Comparison of ENCODE assay signal across 8 mouse cellular contexts in the genomic region with DNA sequence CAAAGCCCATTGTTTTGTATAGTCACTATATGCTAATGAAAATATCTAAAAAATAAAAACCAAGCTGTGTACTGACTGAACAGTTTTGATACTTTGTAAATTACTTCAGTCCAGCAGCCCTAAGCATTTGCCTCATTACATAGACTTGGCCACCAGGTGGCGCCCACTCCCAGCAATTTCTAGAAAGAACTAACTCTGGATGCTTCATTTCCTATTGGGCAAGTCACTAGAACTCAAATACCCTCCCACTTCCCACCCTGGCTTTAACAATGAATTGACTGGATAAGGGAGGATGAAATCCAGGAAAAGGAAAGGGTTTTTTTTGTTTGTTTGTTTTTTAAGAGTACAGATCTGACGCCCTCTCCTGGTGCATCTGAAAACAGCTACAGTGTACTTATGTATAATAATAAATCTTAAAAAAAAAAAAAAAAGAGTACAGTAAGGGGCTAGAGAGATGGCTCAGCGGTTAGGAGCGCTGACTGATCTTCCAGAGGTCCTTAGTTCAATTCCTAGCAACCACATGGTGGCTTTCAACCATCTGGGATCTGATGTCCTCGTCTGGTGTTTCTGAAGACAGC. TPM values are rescaled to one million over a fixed set of nuclear protein-coding genes. Genes with fewer than 3 reads are reported as not detected.
DNase-seq lines count a peak whose midpoint lies in the region; ATAC-seq and TF ChIP-seq lines count a peak whose summit lies in the region.

No protein-coding gene starts in this region.

- DNase-seq in kidney, adult 11 months = peak; percentile 72
- DNase-seq in gastrocnemius, postnatal 10 days = peak; percentile 87
- DNase-seq in left cerebral cortex, postnatal 36 days (ENCODE audit: low spot score in 2 of 2) = peak; percentile 70 to 80
- peak; percentile 61 to 78 for DNase-seq in spleen, adult 2 months (ENCODE audit: low read depth in 1 of 2, low spot score in 2 of 2)

- H3K4me1 ChIP-seq in kidney, embryonic 15.5 days = no peaks in the 10 kb centered on the region
- no peaks in the 10 kb centered on the region for H3K4me1 ChIP-seq in cortical plate, adult 2 months (ENCODE audit: control insufficient read depth, insufficient read depth, low read length)
- no peaks in the 10 kb centered on the region for H3K4me1 ChIP-seq in intestine, postnatal 0 days (replicated peaks; ENCODE audit: control insufficient read depth, insufficient read depth, low read length)
- H3K4me1 ChIP-seq in midbrain, embryonic 16.5 days (ENCODE audit: control insufficient read depth, insufficient read depth, low read length) = no peaks in the 10 kb centered on the region
- no peaks in the 10 kb centered on the region for H3K4me1 ChIP-seq in spleen, adult 2 months (ENCODE audit: control insufficient read depth, insufficient read depth, insufficient read length)

- H3K4me2 ChIP-seq in kidney, embryonic 15.5 days = no peak overlapping the region
- H3K4me2 ChIP-seq in intestine, postnatal 0 days (replicated peaks; ENCODE audit: low read depth) = no peak overlapping the region
- H3K4me2 ChIP-seq in midbrain, embryonic 16.5 days (ENCODE audit: low read length) = no peak overlapping the region

- no peak for TF ChIP-seq POLR2A in cortical plate, adult 2 months (IDR thresholded peaks at IDR 0.05; ENCODE audit: extremely low read depth, insufficient read depth, low read length)
- no peak for TF ChIP-seq POLR2A in spleen, adult 2 months (IDR thresholded peaks at IDR 0.05; ENCODE audit: low read depth, low read length)

- no peaks in the 10 kb centered on the region for H3K27me3 ChIP-seq in kidney, embryonic 15.5 days
- H3K27me3 ChIP-seq in intestine, postnatal 0 days (replicated peaks; ENCODE audit: control insufficient read depth, insufficient read depth, low read length) = no peaks in the 10 kb centered on the region
- no peaks in the 10 kb centered on the region for H3K27me3 ChIP-seq in midbrain, embryonic 16.5 days (ENCODE audit: control insufficient read depth, insufficient read depth, low read depth, low read length)
- H3K27me3 ChIP-seq in spleen, adult 2 months (ENCODE audit: control insufficient read depth, insufficient read depth, low read length) = no peaks in the 10 kb centered on the region

- WGBS in kidney, embryonic 15.5 days = 43% methylated on average over 5 of the region's 5 CpGs
- WGBS in intestine, postnatal 0 days = 40% methylated on average over 5 of the region's 5 CpGs
- 27% methylated on average over 5 of the region's 5 CpGs for WGBS in midbrain, embryonic 16.5 days
- 24% methylated on average over 5 of the region's 5 CpGs for WGBS in spleen, adult 2 months

- peak; percentile 73 for TF ChIP-seq CTCF in cortical plate, adult 2 months (IDR thresholded peaks at IDR 0.05; ENCODE audit: extremely low read depth, insufficient read depth, low read length)
- TF ChIP-seq CTCF in intestine, postnatal 0 days (IDR thresholded peaks at IDR 0.05; ENCODE audit: low read depth) = peak; percentile 92
- peak; percentile 60; the same call in 1 of the 2 replicates for TF ChIP-seq CTCF in spleen, adult 2 months (IDR thresholded peaks at IDR 0.05; ENCODE audit: extremely low read depth, insufficient read depth, insufficient read length, insufficient replicate concordance)

- ATAC-seq in kidney, embryonic 15.5 days (replicated peaks; ENCODE audit: low FRiP score) = no peak
- ATAC-seq in intestine, postnatal 0 days = peak; percentile 53
- peak; percentile 91 for ATAC-seq in midbrain, embryonic 16.5 days

- no peak overlapping the region for H3K4me3 ChIP-seq in kidney, embryonic 15.5 days (replicated peaks)
- H3K4me3 ChIP-seq in cortical plate, adult 2 months (ENCODE audit: insufficient read depth, low read length) = no peak overlapping the region
- H3K4me3 ChIP-seq in intestine, postnatal 0 days (ENCODE audit: low read depth, low read length) = no peak overlapping the region
- H3K4me3 ChIP-seq in midbrain, embryonic 16.5 days (ENCODE audit: low read depth, low read length) = no peak overlapping the region
- H3K4me3 ChIP-seq in spleen, adult 2 months (ENCODE audit: extremely low read depth, insufficient read depth, insufficient read length) = no peak overlapping the region

- no peak overlapping the region for H3K27ac ChIP-seq in kidney, embryonic 15.5 days
- H3K27ac ChIP-seq in cortical plate, adult 2 months (ENCODE audit: insufficient read depth, low read length) = no peak overlapping the region
- no peak overlapping the region for H3K27ac ChIP-seq in intestine, postnatal 0 days (ENCODE audit: low read depth, low read length)
- no peak overlapping the region for H3K27ac ChIP-seq in midbrain, embryonic 16.5 days (ENCODE audit: low read length)
- H3K27ac ChIP-seq in spleen, adult 2 months (ENCODE audit: insufficient read depth, low read length) = no peak overlapping the region

- H3K9me3 ChIP-seq in kidney, embryonic 15.5 days (replicated peaks) = no peaks in the 10 kb centered on the region
- H3K9me3 ChIP-seq in intestine, postnatal 0 days (ENCODE audit: control insufficient read depth) = no peaks in the 10 kb centered on the region
- H3K9me3 ChIP-seq in midbrain, embryonic 16.5 days (replicated peaks; ENCODE audit: control insufficient read depth, low read length, poor library complexity, severe bottlenecking) = no peaks in the 10 kb centered on the region

- H3K36me3 ChIP-seq in kidney, embryonic 15.5 days = no peaks in the 10 kb centered on the region
- no peaks in the 10 kb centered on the region for H3K36me3 ChIP-seq in intestine, postnatal 0 days (ENCODE audit: control insufficient read depth, insufficient read depth)
- no peaks in the 10 kb centered on the region for H3K36me3 ChIP-seq in midbrain, embryonic 16.5 days (ENCODE audit: control insufficient read depth, insufficient read depth, low read length)
- no peaks in the 10 kb centered on the region for H3K36me3 ChIP-seq in spleen, adult 2 months (ENCODE audit: control insufficient read depth, insufficient read depth, low read length)

- H3K9ac ChIP-seq in kidney, embryonic 15.5 days = no peak overlapping the region
- no peak overlapping the region for H3K9ac ChIP-seq in intestine, postnatal 0 days (ENCODE audit: low read depth, low read length)
- no peak overlapping the region for H3K9ac ChIP-seq in midbrain, embryonic 16.5 days (ENCODE audit: low read depth, low read length)

- intact Hi-C loops in left cerebral cortex, postnatal 36 days (cut with DNase I) = loop anchor here (2.0 to 10.0 kb wide), 4 partner anchors 47 to 1435 kb away; a partner anchor contains a TSS

RNA-seq across cellular contexts. Expression of a gene that starts 14.8 kb away (rescaled TPM):
- polyA plus RNA-seq in kidney, embryonic 15.5 days (2015; fragmentation: Nextera tagmentation; extraction: Ambion mirVana) = 22.4 and 24.0 TPM in 2 replicates
- 6.7 and 7.1 TPM in 2 replicates for polyA plus RNA-seq in cortical plate, adult 2 months (2012; rRNA removed)
- total RNA-seq in gastrocnemius, postnatal 10 days (2021) = 10 to 100 TPM; 12.3 to 17.0 TPM
- 6.2 and 7.3 TPM in 2 replicates for polyA plus RNA-seq in intestine, postnatal 0 days (2015; fragmentation: Nextera tagmentation; extraction: Ambion mirVana)
- total RNA-seq in left cerebral cortex, postnatal 36 days (2021) = 10 to 100 TPM; 11.3 to 14.8 TPM
- 10.5 and 12.2 TPM in 2 replicates for polyA plus RNA-seq in midbrain, embryonic 16.5 days (2015; fragmentation: Nextera tagmentation; extraction: Ambion mirVana)
- 2.2 and 2.4 TPM in 2 replicates for polyA plus RNA-seq in spleen, adult 2 months (2012; rRNA removed)
